Mouse (Mus musculus) left cerebral cortex, adult 11 months (tissue): ENCODE data around the gene Npm3.

Source experiments
- DNase-seq: peaks from one replicate; pipeline ENCODE4 v3.0.0; 2022; ENCODE audit warnings: low spot score

The Npm3 gene

DNA sequence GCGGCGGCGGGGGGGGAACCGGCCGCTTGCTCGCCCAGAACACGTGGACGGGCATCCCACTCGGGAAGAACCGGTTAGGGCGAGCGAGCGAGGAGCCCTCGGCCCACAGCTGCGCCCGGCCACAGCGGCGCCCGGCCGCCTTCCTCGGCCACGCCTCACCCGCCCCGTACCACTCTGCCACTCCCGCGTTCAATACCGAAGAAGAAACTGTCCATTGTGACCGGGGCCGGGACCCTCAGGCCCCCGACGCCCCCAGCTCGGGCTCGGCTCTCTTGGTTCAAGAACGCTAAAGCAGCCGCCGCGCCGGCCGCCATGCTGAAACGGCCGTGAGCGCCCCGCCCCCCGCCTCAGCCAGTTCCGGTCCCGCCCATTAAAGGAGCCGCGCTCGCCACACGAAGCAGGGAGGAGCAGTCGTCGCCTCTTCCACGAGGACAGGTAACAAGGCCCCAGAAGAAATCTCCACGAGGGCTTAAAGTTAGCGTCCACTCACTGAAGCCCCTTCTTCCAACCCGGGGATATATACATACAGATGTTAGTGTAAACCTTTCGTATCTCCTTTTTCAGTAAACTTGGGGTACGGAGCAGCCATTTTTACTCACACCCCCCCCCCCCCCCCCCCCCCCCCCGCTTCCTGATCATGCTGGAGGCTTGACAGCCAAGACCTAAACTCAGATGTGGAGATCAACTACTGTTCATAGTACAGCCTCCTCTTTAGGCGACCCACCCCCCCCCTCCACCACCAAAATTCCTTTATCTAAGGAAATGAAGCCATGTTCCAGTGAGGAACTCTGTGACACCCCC is at the start of gene Npm3:
TSS of gene Npm3 (minus strand) at position 349 of the 801 bp plus-strand sequence.
- peak; percentile 48 for DNase-seq

DNA sequence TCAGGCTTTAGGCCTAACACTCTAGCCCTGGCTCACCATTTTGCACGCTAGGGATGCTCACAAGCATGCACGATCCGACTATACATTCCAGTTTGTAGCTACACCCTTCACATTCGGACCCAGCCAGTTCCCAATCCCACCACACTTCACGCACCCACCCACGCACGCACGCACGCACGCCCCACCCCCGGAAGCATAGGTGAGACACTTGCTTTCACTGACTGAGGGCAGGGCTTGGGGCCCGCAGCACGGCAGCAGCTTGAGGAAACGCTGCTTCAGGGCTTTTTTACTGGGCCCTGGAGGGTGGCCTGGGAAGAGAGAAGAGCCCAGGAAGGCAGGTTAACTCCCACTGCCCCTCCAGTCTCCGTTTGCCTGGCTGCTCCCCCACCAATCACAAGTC is 47.5 kb upstream of the Npm3 start:
- no peak for DNase-seq

DNA sequence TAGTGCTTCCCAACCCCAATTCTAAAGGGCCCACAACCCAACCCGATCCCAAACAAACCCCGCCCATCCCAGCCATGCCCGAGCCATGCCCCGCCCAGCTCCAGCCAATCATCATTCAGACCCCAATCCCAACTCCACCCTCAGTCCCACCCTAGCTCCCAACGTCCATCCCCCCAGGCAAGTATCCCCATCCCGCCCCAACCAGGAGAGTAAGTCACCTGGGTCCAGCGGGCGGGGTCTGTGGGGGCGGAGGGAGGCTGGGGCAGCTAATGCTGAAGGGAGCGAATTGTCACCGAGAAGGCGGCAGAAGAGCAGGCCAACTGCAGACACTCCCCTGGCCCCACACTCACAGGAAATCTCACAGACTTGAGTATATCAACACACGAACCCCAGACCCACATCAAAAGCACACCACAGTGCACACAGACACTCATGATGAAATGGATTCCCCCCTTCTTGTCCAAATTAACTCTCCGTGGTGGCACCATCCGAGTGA is 46.7 kb upstream of the Npm3 start:
- DNase-seq = no peak

GRCm38 (mm10) chr19:45795406-45795944 is 46.1 kb upstream of the Npm3 start:
- no peak for DNase-seq

DNA sequence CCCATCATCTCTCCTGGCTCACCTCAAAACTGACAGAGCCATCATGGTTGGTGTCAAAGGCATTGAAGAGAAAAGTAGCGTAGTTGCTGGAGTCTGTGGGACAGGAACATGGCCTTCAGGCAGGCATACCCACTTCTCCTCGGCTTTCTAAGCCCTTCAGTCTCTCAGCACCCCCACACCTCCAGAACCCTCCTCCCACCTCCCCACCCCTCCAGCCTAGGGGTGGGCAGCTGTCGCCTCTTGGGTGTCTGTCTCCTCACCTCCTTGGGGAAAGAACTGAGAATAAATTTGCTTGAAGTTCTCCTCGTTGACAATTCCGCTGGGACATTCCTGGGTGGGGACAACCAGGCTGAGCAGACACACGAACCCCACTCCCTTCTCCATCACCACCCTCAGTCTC is 45.3 kb upstream of the Npm3 start:
- DNase-seq = no peak

DNA sequence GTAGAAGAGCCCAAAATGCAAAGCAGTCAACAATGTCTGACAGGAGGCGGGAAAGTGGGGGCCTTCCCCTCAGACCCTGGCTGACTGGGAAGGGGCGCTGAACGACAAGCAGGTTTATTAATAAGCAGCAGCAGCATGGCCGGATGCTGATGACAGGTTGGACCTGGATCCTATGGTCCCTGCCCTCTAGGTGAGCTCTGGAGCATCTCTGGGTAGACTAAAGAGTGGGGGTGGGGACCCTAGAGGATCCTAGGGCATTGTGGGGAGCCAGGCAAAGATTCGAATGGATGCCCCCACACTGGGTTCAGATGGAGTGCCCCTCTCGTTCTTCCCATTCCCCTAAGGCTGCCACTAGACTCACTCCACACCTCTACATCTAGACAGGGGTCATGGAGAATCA is 43.0 kb upstream of the Npm3 start:
- DNase-seq = no peak

DNA sequence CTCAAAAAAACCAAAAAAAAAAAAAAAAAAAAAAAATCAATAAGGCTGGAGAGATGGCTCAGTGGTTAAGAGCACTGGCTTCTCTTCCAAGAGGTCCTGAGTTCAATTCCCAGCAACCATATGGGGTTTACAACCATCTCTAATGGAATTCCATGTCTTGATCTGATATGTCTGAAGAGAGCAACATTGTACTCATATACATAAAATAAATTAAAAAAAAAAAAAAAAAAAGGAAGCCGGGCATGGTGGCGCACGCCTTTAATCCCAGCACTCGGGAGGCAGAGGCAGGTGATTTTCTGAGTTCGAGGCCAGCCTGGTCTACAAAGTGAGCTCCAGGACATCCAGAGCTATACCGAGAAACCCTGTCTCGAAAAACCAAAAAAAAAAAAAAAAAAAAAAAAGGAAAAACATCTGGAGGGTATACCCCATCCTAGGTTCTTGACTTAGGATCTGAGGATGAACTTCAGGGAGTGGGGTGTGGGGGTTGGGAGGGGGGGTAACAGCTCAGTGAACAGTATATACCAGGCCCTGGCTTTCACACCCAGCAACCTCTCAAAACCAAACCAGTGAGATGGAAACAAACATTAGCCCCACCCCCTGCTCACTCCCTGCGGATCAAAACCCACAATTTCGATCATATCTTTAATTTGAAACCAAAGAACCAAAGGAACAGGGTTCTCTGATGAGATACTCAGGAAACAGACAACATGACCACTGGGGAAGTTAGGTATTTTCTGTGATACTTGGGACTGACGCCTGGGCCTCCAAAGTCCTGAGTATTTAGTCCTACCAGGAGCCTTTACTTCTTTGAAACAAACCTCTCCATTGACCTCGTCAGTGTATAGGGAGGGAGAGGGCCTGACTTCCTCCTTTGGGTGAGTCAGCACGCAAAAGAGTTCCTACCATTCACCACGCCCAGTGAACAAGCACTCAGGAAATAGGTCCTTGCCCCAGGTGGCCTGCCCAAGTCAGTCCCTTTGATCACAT is 40.8 kb upstream of the Npm3 start:
- no peak for DNase-seq

DNA sequence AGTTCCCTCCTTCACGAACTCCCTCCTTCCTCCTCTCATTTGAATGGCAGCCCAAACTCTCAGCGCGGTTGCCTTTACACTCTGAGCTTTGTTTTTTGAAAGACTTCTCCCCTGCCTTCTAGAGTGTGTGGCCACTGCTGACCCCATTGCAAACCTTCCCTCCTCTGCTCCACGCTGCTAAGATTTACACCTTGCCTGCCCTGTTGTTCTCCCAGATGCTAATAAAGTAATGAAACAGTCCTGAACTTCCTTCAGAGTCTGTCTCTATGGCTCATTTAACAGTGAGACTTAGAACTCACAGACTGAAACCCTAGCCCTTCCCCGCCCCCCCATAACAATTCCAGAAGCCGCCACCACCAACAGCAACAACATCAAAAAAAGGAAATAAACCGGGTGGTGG is 40.0 kb upstream of the Npm3 start:
- no peak for DNase-seq

DNA sequence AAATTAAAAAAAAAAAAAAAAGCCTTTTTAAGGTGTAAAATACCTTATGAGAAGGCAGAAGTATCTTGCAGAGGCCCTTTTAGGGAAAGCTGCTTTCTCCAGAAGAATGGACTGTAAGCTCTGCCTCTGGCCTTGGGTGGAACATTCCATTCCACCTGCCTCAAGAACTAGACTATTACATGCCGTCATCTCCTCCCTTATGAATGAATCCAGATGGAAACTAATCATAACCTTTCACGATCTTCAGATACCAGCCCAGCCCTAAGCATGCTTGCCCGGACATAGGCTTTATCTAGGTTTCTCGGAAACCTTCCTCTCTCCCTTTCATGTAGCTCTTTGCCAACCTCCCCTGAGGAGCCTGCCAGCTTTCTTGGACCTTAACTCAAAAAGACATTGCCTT is 38.9 kb upstream of the Npm3 start:
- DNase-seq = no peak

- no peak for DNase-seq
Measured at GRCm38 (mm10) chr19:45787450-45787849, 38.1 kb upstream of the Npm3 start.

- DNase-seq = no peak
Measured at GRCm38 (mm10) chr19:45785470-45785869, 36.1 kb upstream of the Npm3 start.

DNA sequence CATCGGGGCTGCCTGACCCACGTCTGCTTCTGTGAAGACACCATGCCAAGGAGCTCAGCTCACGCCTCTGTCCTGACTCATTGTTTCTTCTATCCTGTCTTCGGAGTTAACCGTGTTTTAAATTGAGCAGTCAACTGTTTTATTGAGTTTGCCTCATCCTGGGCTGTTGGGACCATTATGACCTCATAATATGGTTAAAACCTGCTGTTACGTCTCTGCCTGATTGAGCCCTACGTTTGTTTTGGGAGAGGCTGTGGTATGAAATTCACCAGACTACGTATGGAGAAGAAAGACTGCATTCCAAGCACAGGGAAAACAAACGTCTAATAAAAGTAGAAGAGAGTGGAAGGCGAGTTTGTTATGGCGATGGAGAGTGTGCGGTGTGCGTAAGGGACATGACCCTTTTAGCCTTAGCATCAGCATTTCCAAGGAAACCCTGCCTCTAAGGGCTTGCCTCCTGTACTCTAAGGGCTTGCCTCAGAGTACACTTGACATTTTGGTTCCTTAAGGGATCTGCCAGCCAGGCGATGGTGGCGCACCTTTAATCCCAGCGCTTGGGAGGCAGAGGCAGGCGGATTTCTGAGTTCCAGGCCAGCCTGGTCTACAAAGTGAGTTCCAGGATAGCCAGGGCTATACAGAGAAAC is 34.7 kb upstream of the Npm3 start:
- no peak for DNase-seq

GRCm38 (mm10) chr19:45783181-45783932 is 34.0 kb upstream of the Npm3 start, which contains the start of gene Mgea5:
Mgea5 (minus strand) TSS chr19:45783837.
- DNase-seq = peak; percentile 98

GRCm38 (mm10) chr19:45782315-45783001 is 33.1 kb upstream of the Npm3 start:
- DNase-seq = peak; percentile 39

DNA sequence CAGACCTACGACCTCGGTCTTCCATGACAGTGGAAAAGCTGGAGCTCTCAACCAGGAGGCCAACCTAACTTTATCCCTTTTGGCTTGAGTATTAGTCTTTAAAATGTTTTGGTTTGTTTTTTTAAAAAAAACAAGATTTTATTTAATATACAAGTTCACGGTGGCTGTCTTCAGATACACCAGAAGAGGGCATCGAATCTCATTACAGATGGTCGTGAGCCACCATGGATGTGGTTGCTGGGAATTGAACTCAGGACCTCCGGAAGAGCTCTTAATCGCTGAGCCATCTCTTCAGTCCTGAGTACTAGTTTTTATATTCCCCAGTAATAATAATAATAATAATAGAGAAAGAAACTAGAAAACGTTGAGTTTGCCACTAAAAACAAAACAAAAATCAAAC is 32.3 kb upstream of the Npm3 start:
- no peak for DNase-seq

DNA sequence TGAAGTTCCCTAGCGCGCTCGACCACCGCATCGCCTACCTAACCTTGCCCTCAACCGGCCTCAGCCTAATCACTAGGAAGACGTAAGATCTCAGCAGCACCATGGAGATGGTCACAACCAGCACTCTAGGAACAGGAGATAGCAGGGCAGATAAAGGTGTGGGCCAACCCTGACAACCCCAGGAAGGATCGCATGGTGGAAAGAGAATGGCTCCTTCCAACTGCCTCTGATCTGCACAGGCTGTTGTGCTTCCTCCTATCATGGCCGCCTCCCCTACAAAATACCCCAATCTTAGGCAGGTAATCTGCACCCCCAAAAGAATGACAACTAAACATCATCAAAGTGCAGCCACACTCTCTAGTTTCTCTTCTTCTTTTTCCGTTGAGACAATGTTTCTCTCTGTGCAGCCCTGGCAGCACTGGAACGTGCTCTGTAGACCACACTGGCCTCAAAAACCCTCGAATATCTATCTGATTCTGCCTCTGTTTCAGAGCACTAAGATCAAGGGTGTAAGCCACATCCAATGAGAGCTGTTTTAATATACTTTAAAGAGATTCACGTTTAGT is 31.0 kb upstream of the Npm3 start:
- DNase-seq = no peak

DNA sequence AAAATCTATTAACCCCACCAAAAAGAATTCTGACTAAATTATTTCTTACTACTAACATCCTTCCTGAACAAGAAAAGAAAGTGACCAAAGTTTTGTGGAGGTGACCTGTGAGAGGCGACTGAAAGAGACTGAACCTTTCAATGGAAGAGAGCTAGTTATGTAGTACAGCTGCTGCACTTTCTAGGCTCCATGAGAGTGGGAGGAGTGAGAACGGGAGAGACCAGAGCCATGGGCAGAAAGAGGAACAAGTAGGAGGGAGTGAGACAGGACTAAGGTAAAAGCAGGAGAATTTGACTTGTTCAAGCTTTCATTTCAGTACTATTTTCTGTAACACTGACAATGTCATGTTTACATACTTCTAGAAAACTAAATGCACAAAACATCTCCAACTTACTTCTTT is 26.1 kb upstream of the Npm3 start:
- no peak for DNase-seq

- no peak for DNase-seq
Measured at GRCm38 (mm10) chr19:45771501-45771900, 22.1 kb upstream of the Npm3 start.

DNA sequence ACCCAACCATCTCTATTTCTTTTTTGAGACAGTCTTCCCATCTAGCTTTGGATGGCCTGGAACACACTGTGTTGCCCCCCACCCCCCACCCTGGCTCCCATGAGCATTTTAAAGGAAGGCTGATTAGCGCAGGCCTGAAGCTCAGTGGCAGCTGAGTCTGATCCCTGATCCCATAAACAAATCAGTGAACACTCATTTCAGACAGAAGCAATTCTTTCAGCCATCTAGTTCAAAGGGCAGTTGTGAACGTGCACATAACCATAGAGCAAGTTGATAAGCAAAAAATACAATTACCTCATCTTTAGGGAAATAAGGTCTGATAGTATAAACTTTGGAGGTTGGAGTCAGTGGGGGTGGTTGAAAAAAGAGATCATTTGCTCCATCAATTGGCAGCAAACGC is 11.4 kb upstream of the Npm3 start:
- no peak for DNase-seq

DNA sequence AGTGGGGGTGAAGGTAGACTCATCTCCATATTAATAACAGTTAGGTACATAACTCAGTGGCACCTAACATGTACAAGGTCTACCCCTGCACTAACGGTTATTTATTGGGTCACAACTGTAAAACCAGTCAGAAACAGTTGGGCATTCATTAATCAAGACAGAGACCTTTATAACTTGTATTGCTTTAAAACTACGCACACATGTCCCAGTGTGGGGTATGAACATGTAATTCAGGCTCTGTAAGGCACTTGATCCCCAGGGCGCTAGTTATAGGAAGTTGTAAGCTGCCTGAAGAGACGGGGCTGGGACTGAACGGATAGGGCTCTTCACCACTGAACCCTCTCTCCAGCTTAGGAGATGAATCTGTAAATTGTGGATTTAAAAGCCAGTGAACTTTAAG is 9.3 kb upstream of the Npm3 start:
- no peak for DNase-seq
